Mouse (Mus musculus): ENCODE measurements at regions not wholly inside any gene's neighbourhood (a gene's known extent, or its start where the extent isn't known, plus 50 kb on each side); places are given as distances from the start of the nearest gene placed in this dataset.

DNA sequence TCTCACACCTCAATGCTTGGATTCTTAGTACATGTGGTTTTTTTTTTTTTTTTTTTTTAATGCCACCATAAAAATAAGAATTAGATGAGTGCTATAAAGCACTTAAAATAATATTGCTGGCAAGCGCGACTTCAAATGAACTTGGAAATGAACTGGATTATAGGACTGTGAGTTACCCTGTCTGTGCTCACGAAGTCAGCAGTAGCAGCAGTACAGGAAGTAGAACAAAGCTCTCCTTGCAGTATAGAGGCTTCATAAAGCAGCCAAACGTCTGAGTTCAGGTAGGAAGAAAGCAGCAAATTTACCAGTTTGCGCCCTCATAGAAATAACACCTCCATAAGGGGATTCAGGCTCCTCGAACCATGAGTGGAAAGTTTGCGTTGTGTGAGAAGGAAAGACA lies 115.6 kb upstream of the Fat1 start:
- intact Hi-C loops (cut with DNase I): no loop called here
- no peak for DNase-seq

GRCm38 (mm10) chr8:44825183-44825757 lies 110.0 kb upstream of the Fat1 start:
- DNase-seq: no peak
- intact Hi-C loops (cut with DNase I): no loop called here

GRCm38 (mm10) chr8:44826936-44827335 lies 108.3 kb upstream of the Fat1 start:
- intact Hi-C loops (cut with DNase I): no loop called here

DNA sequence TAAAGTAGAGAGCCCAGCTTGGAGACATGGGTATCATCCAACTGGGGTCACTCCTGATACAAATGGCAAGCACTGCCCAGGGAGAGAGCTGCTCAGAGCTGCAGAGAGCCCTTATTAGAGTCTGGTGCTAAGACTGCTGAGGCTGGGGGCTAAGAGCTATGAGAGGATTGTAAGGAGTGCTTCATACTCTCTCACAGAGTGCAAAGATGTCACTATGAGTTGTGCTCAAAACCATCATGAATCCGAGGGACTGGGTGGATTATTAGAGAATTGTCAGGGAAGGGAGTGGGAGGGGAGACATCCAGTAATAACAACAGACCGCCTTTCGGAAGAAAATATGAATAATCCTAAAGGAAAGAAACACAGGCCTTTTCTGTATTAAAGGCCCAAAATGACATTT lies 107.2 kb upstream of the Fat1 start:
- intact Hi-C loops (cut with DNase I): no loop called here
- DNase-seq: no peak

More at GRCm38 (mm10) chr8:44826936-44827335, 108.3 kb upstream of the Fat1 start:
- DNase-seq: peak; percentile 59 to 70

- intact Hi-C loops (cut with DNase I): no loop called here
- no peak for DNase-seq
Observed at GRCm38 (mm10) chr8:44838431-44838830, 96.8 kb upstream of the Fat1 start.

DNA sequence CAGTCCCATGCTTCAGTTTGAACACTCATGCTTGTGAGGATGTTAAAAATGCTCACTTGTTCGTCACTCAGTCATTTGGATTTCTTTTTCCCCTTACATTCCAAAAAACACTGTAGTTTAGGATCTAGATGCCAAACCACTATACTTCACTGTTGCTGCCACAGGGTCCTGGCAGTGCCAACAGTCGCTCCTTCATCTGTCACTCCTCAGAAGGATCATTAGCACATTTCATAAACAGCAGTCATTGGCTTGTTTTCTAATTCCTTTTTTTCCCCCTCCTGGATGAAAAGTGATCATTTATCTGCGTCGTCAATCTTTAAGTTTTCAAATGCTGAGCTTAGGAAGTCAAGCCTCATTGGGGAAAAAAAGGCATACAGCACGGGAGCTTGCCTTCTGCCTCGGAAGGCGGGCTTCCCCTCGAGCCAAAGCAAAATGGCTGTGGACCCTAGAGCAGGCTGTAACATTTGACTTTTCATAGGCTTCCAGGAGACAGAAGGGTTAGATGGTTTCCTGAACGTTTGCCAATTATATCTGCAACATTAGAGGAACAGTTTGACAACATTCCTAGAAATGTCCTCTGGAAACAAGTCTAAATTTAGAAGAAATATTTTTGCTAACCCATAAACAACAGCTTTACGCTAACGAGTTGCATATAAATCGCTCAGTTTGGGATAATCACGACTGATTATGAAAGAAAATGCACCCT lies 95.6 kb upstream of the Fat1 start:
- intact Hi-C loops (cut with DNase I): no loop called here
- no peak for DNase-seq

DNA sequence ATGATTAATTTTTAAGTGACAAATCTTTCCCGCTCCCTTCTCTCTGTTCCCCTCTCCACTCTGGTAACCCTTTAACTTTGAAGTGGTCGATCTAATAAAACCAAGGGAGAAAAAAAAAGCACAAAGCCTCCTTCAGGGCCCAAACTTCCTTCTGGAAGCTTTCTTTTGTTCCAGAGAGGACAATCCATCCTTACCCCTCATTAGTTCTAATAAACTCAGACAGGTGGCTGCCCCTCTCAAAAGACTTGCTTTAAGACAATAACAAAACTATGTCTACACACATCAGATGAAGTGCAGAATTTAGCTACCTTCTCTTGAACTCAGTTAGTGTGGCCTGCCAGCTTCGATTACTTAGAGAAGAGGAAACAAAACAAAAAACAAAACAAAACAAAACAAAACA lies 94.6 kb upstream of the Fat1 start:
- intact Hi-C loops (cut with DNase I): no loop called here

DNA sequence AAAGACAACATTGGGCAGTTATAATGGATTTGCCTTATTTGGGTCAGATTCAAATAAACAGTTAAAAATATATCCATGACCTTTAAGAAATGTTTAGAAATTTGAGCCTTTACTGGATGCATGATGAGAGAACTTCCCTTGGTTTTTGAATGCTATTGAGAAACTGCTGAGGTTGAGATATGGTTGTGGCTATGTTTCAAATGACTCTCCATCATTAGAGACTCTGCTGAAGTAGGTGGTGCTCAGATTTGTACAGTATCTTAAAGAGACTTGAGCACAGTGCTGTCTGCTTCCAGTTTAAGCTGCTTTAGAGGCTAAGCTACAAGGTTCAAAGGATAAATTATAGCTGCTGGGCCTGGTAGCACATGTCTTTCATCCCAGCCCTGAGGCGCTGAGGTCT lies 90.9 kb upstream of the Fat1 start:
- DNase-seq: no peak
- intact Hi-C loops (cut with DNase I): no loop called here

More for the DNA sequence above, 94.6 kb upstream of the Fat1 start:
- no peak for DNase-seq

DNA sequence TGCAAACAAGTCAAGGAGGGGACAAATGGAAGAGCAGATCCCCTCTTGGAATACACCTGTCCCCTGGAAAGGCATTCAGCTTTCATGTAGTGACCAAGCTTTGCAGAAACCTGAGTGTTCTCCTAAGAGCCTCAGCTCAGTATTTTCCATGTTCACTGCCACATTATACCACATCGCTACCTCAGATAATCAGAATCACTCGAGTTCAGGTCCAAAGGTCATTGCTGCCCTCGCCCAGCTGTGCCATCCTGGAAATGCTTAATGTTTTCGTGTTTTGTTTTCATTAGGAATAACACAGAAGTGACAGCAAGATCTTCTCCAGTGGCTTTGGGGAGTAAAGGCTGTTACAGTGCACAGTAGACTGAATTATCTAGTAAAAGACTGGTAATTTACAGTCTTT lies 83.0 kb upstream of the Fat1 start:
- intact Hi-C loops (cut with DNase I): no loop called here
- DNase-seq: no peak

DNA sequence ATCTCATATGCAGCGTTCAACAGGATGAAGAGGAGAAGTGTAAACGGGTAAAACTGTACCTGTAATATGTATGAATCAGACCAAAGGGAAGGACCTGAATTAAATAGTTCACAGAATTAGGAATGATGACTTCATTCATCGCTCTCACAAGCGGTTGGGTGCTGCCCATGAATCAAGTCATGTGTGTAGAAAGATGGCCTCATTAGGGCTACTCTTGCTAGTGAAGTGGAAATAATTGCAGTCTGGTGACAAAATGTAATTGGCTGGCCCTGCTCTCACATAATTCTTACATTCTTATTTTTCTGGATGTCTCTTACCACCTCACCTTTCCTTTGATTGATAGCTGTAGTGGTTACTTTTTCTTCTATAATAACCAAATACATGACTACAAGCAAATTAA lies 80.1 kb upstream of the Fat1 start:
- no peak for DNase-seq
- intact Hi-C loops (cut with DNase I): no loop called here

DNA sequence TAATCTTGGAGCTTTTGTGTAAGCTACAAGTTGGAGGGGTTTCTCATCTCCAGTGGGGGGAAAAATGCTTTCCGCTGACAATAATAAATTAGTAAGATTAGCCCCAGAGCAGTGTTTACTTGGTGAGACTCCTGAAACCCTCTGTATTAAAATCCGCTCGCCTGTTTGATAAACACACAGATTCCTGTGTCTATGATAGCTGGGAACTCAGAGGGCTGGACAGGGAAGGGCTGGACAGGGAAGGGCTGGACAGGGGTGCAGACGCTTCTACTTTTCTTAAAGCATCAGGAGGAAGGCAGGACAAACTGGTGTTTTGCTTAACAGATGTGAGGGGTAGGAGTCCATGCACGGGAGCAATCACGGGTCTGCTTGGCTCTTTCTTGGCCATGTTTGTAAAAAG lies 68.0 kb upstream of the Fat1 start:
- no peak for DNase-seq
- intact Hi-C loops (cut with DNase I): no loop called here

GRCm38 (mm10) chr8:44867666-44868065 lies 67.6 kb upstream of the Fat1 start:
- DNase-seq: no peak
- intact Hi-C loops (cut with DNase I): no loop called here

DNA sequence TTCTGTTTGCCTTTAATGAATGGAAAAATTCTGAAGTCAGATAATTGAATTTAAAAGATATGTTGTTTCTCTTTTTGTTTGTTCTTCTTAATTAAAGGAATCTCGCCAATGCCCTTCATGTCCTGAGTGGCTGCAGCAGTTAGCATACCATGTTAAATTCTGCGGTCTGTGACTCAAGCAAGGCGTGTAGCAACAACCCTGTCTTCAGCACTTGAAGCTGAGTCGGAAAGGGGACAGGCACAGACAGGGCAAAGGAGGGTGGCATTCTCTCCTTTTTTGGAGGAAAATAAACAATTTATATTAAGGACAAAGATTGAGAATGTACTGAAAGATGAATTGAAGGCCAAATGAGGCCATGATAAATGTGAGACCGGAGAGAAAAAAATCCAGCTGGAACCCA lies 58.2 kb upstream of the Fat1 start:
- no peak for DNase-seq
- intact Hi-C loops (cut with DNase I): no loop called here

GRCm38 (mm10) chr8:44878208-44878607 lies 57.0 kb upstream of the Fat1 start:
- intact Hi-C loops (cut with DNase I): no loop called here
- DNase-seq: no peak

- DNase-seq: no peak
- intact Hi-C loops (cut with DNase I): no loop called here
Observed at GRCm38 (mm10) chr8:44879186-44879585, 56.1 kb upstream of the Fat1 start.

DNA sequence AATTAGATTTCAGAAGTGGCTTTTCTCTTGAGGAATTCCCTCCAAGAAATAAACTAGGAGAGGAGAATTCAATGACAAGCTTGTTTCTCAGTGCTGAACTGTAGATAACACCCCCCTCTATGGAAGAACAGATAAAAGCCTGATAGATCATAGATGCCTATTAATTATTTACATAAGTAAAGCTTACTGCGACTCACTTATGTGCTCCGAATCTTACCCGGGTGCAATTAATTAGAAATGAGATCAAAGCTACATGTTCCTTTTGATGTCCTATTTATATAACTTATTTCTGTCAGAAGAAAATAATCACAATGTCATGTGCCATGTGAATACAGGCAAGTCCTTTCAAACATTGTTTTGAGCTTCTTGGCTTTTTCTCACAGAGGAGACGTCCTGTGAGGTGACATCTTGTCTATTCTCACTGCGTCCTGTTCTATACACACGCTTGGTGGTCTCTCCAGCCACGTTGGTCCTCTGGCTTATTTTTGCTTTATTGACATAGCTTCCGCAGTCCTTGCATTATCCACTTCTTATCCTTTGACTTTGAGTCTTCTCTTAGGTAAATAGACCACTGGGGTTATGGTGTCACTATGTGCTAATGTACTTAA lies 50.7 kb upstream of the Fat1 start:
- DNase-seq: no peak
- intact Hi-C loops (cut with DNase I): no loop called here

All from heart, postnatal 10 days (tissue).